Mouse (Mus musculus): ENCODE data around the gene Gtse1. TPM values are rescaled to one million over a fixed set of nuclear protein-coding genes. Genes with fewer than 3 reads are reported as not detected.

Gtse1 gene
- polyA plus RNA-seq, 2 experiments, result 16.7 to 27.2 TPM

DNA sequence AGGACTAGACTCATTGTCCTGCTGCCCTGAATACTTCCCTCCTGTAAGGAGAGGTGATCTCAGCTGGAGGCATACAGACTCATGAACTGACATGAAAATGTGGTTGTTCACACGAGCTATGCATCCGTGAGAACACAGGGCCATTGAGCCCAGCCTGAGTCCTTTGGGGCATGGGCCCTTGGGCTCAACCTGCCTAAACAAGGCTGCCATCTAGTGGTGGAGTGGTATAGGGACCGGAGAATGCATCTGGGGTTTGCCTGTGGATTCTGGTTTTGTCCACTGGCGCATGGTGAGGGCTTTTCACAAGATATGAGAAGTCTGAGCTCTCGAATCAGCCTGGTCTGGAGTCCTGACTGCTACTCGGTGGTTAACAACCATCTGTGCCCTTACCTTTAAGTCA lies 8.2 kb downstream of the Gtse1 start:
- Histone ChIP-seq H3K27ac (replicated peaks; ENCODE audit: low read depth, low read length) (no peak overlapping the region), H3K27me3 (ENCODE audit: control insufficient read depth, insufficient read depth, low read length) (no peaks in the 10 kb centered on the region), H3K9me3 (ENCODE audit: control insufficient read depth, low read length) (no peaks in the 10 kb centered on the region), H3K36me3 (ENCODE audit: control insufficient read depth, insufficient read depth, low read length) (peaks cover 80% of the 10 kb centered on the region), H3K4me2 (replicated peaks; ENCODE audit: low read depth, low read length, severe bottlenecking) (no peak overlapping the region), H3K9ac (ENCODE audit: low read depth, low read length, severe bottlenecking) (no peak overlapping the region), H3K4me3 (replicated peaks; ENCODE audit: low read length) (no peak overlapping the region), H3K4me1 (ENCODE audit: control insufficient read depth, insufficient read depth, low read length) (no peaks in the 10 kb centered on the region)
- DNase-seq (ENCODE audit: low spot score), result peak; percentile 60
- WGBS, result 49% methylated on average over 6 of the region's 6 CpGs
- TF ChIP-seq POLR2A (IDR thresholded peaks at IDR 0.05; ENCODE audit: borderline replicate concordance, extremely low read depth, insufficient read depth, insufficient read length), result no peak
- no peak for ATAC-seq (ENCODE audit: low FRiP score, low read depth)

DNA sequence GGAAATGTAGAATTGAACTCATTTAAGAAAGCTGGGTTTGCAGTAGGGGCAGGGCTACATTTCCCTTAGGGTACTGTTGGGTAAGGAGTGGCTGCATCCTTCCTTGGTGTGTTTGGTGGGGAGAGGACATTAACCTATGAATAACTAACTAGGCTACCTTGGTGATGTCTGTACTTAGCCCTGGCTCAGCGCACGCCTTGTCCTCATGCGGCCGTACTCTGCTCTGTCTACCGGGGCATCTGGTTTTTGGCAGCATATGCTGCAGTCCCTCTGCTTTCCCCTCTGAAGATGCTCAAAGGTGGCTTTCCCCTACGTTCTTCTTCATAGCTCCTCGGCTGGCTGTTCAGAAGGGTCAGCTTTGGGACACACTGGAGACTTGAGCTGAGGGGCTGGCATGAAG lies 17.8 kb downstream of the Gtse1 start:
- Histone ChIP-seq H3K27me3 (ENCODE audit: control insufficient read depth, insufficient read depth, low read length) (no peaks in the 10 kb centered on the region), H3K27ac (replicated peaks; ENCODE audit: low read depth, low read length) (no peak overlapping the region), H3K4me2 (replicated peaks; ENCODE audit: low read depth, low read length, severe bottlenecking) (no peak overlapping the region), H3K36me3 (ENCODE audit: control insufficient read depth, insufficient read depth, low read length) (peaks cover 38% of the 10 kb centered on the region), H3K4me3 (replicated peaks; ENCODE audit: low read length) (no peak overlapping the region), H3K4me1 (ENCODE audit: control insufficient read depth, insufficient read depth, low read length) (peaks cover 6% of the 10 kb centered on the region; the same call in 1 of the 2 replicates), H3K9ac (ENCODE audit: low read depth, low read length, severe bottlenecking) (no peak overlapping the region), H3K9me3 (ENCODE audit: control insufficient read depth, low read length) (no peaks in the 10 kb centered on the region)
- 91% methylated on average over 7 of the region's 7 CpGs for WGBS
- ATAC-seq (ENCODE audit: low FRiP score, low read depth) (no peak), DNase-seq (ENCODE audit: low spot score) (no peak)
- no peak for TF ChIP-seq POLR2A (IDR thresholded peaks at IDR 0.05; ENCODE audit: borderline replicate concordance, extremely low read depth, insufficient read depth, insufficient read length)

DNA sequence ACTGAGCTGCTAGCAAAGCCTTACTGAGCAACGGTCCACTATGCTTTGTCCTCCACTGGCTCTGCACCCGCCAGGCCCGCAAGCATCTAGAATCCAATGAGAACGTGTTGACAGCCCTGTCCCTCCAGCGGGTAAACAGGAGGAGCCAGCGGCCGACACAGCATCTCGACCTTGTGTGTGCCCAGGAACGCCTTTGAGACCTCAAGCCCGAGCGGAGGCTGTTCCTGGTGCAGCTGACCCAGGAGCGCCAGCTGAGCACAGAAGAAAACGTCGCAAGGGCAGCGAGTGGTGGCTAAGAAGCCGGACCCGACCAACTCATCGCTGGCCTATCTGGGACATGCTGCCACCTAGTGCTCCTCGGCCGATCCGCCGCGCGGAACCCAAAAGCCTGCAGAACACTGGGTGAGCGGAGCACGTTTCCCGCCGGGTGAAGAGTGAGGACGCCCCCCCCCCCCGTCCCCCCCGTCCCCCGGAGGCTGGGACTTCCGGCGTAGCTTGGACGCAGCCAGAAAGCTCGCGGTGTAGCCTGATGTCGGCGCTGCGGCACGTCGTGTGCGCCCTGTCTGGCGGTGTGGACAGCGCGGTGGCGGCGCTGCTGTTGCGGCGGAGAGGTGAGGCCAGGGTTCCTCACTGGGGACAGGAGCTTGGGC lies 19.4 kb downstream of the Gtse1 start, which contains the start of gene Trmu:
Trmu (plus strand) TSS at position 465 of the 650 bp plus-strand sequence.
- Histone ChIP-seq H3K27ac (replicated peaks; ENCODE audit: low read depth, low read length) (peak within 1 kb of the TSS; percentile 83), H3K9me3 (ENCODE audit: control insufficient read depth, low read length) (no peaks in the 10 kb centered on the region), H3K4me3 (replicated peaks; ENCODE audit: low read length) (peak within 1 kb of the TSS; percentile 83), H3K4me1 (ENCODE audit: control insufficient read depth, insufficient read depth, low read length) (peaks cover 6% of the 10 kb centered on the region; the same call in 1 of the 2 replicates), H3K4me2 (replicated peaks; ENCODE audit: low read depth, low read length, severe bottlenecking) (peak within 1 kb of the TSS; percentile 85), H3K9ac (ENCODE audit: low read depth, low read length, severe bottlenecking) (peak within 1 kb of the TSS; percentile 86), H3K36me3 (ENCODE audit: control insufficient read depth, insufficient read depth, low read length) (peaks cover 41% of the 10 kb centered on the region), H3K27me3 (ENCODE audit: control insufficient read depth, insufficient read depth, low read length) (no peaks in the 10 kb centered on the region)
- peak; percentile 93 for DNase-seq (ENCODE audit: low spot score)
- 4% methylated on average over 47 of the region's 50 CpGs for WGBS
- peak; percentile 95 for ATAC-seq (ENCODE audit: low FRiP score, low read depth)
- TF ChIP-seq POLR2A (IDR thresholded peaks at IDR 0.05; ENCODE audit: borderline replicate concordance, extremely low read depth, insufficient read depth, insufficient read length), result peak; percentile 54; the same call in 1 of the 2 replicates

DNA sequence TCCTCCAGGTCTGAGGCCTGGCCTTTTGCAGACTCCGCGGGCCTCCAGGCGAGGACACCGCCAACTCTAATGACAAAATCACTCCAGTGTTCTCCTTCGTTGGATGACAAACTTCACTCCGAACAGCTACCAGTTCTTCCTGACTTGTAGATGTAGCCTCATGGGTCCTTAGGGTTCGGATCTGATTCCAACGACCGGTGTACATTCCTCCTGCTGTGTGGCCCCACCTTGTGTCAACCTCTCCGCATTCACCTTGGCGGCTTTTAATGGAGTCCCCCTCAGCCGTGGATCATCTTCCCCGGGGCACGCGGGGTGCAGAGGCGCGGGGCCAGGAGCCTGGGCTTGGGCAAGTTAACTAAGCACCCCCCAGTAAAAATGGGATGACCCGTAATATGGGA lies 20.0 kb downstream of the Gtse1 start:
- Histone ChIP-seq H3K4me2 (replicated peaks; ENCODE audit: low read depth, low read length, severe bottlenecking) (peak overlapping the region; percentile 85), H3K27ac (replicated peaks; ENCODE audit: low read depth, low read length) (peak overlapping the region; percentile 83), H3K4me3 (replicated peaks; ENCODE audit: low read length) (peak overlapping the region; percentile 83), H3K9me3 (ENCODE audit: control insufficient read depth, low read length) (no peaks in the 10 kb centered on the region), H3K27me3 (ENCODE audit: control insufficient read depth, insufficient read depth, low read length) (no peaks in the 10 kb centered on the region), H3K4me1 (ENCODE audit: control insufficient read depth, insufficient read depth, low read length) (peaks cover 6% of the 10 kb centered on the region; the same call in 1 of the 2 replicates), H3K9ac (ENCODE audit: low read depth, low read length, severe bottlenecking) (peak overlapping the region; percentile 86), H3K36me3 (ENCODE audit: control insufficient read depth, insufficient read depth, low read length) (peaks cover 43% of the 10 kb centered on the region)
- WGBS, result 1% methylated on average over 18 of the region's 18 CpGs
- no peak for DNase-seq (ENCODE audit: low spot score)
- peak; percentile 23; the same call in 1 of the 2 replicates for ATAC-seq (ENCODE audit: low FRiP score, low read depth)
- no peak; the same call in 1 of the 2 replicates for TF ChIP-seq POLR2A (IDR thresholded peaks at IDR 0.05; ENCODE audit: borderline replicate concordance, extremely low read depth, insufficient read depth, insufficient read length)

DNA sequence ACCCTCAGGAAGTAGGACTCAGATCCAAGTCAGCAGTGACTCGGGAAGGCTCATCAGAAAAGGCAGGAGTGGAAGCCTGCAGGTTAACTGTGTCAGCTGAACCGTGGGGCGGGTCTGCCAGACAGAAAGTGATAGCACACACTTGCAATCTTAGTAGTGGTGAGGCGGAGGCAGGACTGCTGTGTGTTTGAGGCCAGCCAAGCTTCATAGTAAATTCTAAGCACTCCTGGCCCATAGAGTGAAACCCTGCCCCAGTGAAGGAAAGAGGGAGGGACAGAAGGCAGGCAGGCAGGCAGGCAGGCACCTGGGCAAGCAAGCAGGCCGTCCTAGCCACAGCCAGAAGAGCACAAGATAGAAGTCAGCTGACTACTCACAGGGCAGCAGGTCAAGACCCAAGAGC lies 26.1 kb downstream of the Gtse1 start:
- ATAC-seq (ENCODE audit: low FRiP score, low read depth) (no peak), DNase-seq (ENCODE audit: low spot score) (no peak)
- no peak overlapping the region for H3K4me3 ChIP-seq (replicated peaks; ENCODE audit: low read length)
- H3K9ac ChIP-seq (ENCODE audit: low read depth, low read length, severe bottlenecking), result no peak overlapping the region
- no peak for TF ChIP-seq POLR2A (IDR thresholded peaks at IDR 0.05; ENCODE audit: borderline replicate concordance, extremely low read depth, insufficient read depth, insufficient read length)
- no peak overlapping the region for H3K27ac ChIP-seq (replicated peaks; ENCODE audit: low read depth, low read length)
- WGBS, result 90% methylated on average over 5 of the region's 5 CpGs
- no peak overlapping the region for H3K4me2 ChIP-seq (replicated peaks; ENCODE audit: low read depth, low read length, severe bottlenecking)
- H3K27me3 ChIP-seq (ENCODE audit: control insufficient read depth, insufficient read depth, low read length), result no peaks in the 10 kb centered on the region
- H3K9me3 ChIP-seq (ENCODE audit: control insufficient read depth, low read length), result no peaks in the 10 kb centered on the region
- H3K36me3 ChIP-seq (ENCODE audit: control insufficient read depth, insufficient read depth, low read length), result peaks cover 67% of the 10 kb centered on the region
- H3K4me1 ChIP-seq (ENCODE audit: control insufficient read depth, insufficient read depth, low read length), result no peaks in the 10 kb centered on the region
